Comparison of ENCODE assay signal across 25 mouse cellular contexts in the genomic region with DNA sequence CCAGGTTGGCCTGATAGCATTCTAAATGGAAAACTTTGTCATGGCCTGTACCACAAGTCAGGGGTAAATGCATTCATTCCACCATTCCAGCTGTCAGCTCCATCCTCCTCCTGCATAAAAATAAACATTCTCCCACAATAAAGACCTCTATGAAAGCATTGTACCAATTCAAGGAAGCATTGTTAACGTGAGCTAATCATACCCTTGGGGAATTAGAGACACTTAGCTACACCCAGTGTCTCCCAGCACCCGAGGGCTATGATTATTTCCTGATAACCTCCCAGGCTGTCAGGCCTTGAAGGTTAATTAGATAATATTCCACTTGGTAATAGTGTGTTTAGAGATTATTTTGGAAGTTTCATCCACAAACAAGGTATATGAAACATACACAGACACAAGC.
"Had no signal": no experiment of that assay in that cellular context is flagged by ENCODE, and none has a peak within 500 bp of the region (broad histone marks: within the 10 kb centered on the region; RNA-seq: fewer than 3 reads in every experiment).

No protein-coding gene starts in this region.

- DNase-seq: gastrocnemius, adult 2 months; gastrocnemius, postnatal 14 days; gastrocnemius, postnatal 36 days; heart, adult 11 months; heart, adult 2 months; heart, postnatal 14 days; heart, postnatal 36 days; kidney, adult 18-20 months; kidney, adult 8-10 months; kidney, postnatal 10 days; kidney, postnatal 25 days; kidney, postnatal 4 days had no signal

- ATAC-seq: hindbrain, postnatal 0 days; intestine, postnatal 0 days; liver, embryonic 12.5 days had no signal

- H3K4me3 ChIP-seq: gastrocnemius, adult 2 months; heart, adult 2 months; heart, embryonic 13.5 days; heart, embryonic 15.5 days; hindbrain, embryonic 13.5 days; hindbrain, embryonic 15.5 days; layer of hippocampus, adult 2 months; left cerebral cortex, adult 2 months; limb, embryonic 13.5 days; limb, embryonic 15.5 days; liver, embryonic 12.5 days had no signal

- H3K27ac ChIP-seq: gastrocnemius, adult 2 months; heart, adult 2 months; heart, embryonic 13.5 days; heart, embryonic 15.5 days; hindbrain, embryonic 13.5 days; hindbrain, embryonic 15.5 days; hindbrain, postnatal 0 days; layer of hippocampus, adult 2 months; left cerebral cortex, adult 2 months; limb, embryonic 13.5 days; limb, embryonic 15.5 days; liver, embryonic 12.5 days; liver, embryonic 14.5 days had no signal

- H3K4me2 ChIP-seq: heart, embryonic 11.5 days; heart, embryonic 13.5 days; heart, embryonic 15.5 days; hindbrain, embryonic 13.5 days; hindbrain, embryonic 15.5 days; limb, embryonic 13.5 days; limb, embryonic 15.5 days; liver, embryonic 12.5 days had no signal

- H3K9ac ChIP-seq: heart, embryonic 13.5 days; heart, embryonic 15.5 days; hindbrain, embryonic 13.5 days; hindbrain, embryonic 15.5 days; limb, embryonic 13.5 days; limb, embryonic 15.5 days; liver, embryonic 12.5 days; liver, embryonic 14.5 days had no signal

- H3K27me3 ChIP-seq: heart, embryonic 13.5 days; heart, embryonic 15.5 days; hindbrain, embryonic 13.5 days; hindbrain, embryonic 15.5 days; limb, embryonic 13.5 days; limb, embryonic 15.5 days; liver, embryonic 12.5 days had no signal

- H3K36me3 ChIP-seq: heart, embryonic 13.5 days; heart, embryonic 15.5 days; hindbrain, embryonic 13.5 days; hindbrain, embryonic 15.5 days; limb, embryonic 13.5 days; limb, embryonic 15.5 days; liver, embryonic 12.5 days had no signal

- H3K9me3 ChIP-seq: heart, embryonic 13.5 days; heart, embryonic 15.5 days; hindbrain, embryonic 13.5 days; hindbrain, embryonic 15.5 days; limb, embryonic 13.5 days; limb, embryonic 15.5 days; liver, embryonic 12.5 days had no signal

- H3K4me1 ChIP-seq: heart, embryonic 13.5 days; heart, embryonic 15.5 days; hindbrain, embryonic 13.5 days; hindbrain, embryonic 15.5 days; limb, embryonic 13.5 days; limb, embryonic 15.5 days; liver, embryonic 12.5 days had no signal
